Mouse (Mus musculus): Measurements from ENCODE around the gene Ly6g6c. TPM values are rescaled to one million over a fixed set of nuclear protein-coding genes. Genes with fewer than 3 reads are reported as not detected.

The Ly6g6c gene
- polyA plus RNA-seq (2012; rRNA removed), result 117 and 146 TPM in 2 replicates

- Histone ChIP-seq H3K36me3 (ENCODE audit: control insufficient read depth, insufficient read depth, low read length) (no peaks in the 10 kb centered on the region), H3K4me1 (ENCODE audit: control insufficient read depth, insufficient read depth, low read length) (peaks cover 23% of the 10 kb centered on the region), H3K27ac (ENCODE audit: control insufficient read depth, insufficient read depth, low read depth, low read length) (peak within 1 kb of the TSS; percentile 41; the same call in 1 of the 2 replicates), H3K27me3 (ENCODE audit: control insufficient read depth, insufficient read depth, low read length) (peaks cover 7% of the 10 kb centered on the region; the same call in 1 of the 2 replicates), H3K4me3 (ENCODE audit: control insufficient read depth, low read depth, low read length) (peak within 1 kb of the TSS; percentile 84)
- TF ChIP-seq CTCF (IDR thresholded peaks at IDR 0.05; ENCODE audit: control insufficient read depth, insufficient read depth, insufficient replicate concordance, low read depth, low read length) (no peak), POLR2A (IDR thresholded peaks at IDR 0.05; ENCODE audit: control insufficient read depth, low read depth, low read length) (no peak)
Measured at GRCm38 (mm10) chr17:35064951-35065947, at the start of gene Ly6g6c. Gene Ly6g6c, plus strand, starts transcription at chr17:35065388.

GRCm38 (mm10) chr17:35016376-35016775 is 48.8 kb upstream of the Ly6g6c start, which contains the start of gene Vwa7:
Gene Vwa7, plus strand, starts transcription at chr17:35016579.
- no peaks in the 10 kb centered on the region; the same call in 1 of the 2 replicates for H3K36me3 ChIP-seq (ENCODE audit: control insufficient read depth, insufficient read depth, low read length)
- peaks cover 3% of the 10 kb centered on the region for H3K4me1 ChIP-seq (ENCODE audit: control insufficient read depth, insufficient read depth, low read length)
- no peak within 1 kb of the TSS for H3K4me3 ChIP-seq (ENCODE audit: control insufficient read depth, low read depth, low read length)
- no peak within 1 kb of the TSS for H3K27ac ChIP-seq (ENCODE audit: control insufficient read depth, insufficient read depth, low read depth, low read length)
- H3K27me3 ChIP-seq (ENCODE audit: control insufficient read depth, insufficient read depth, low read length), result no peaks in the 10 kb centered on the region
- TF ChIP-seq CTCF (IDR thresholded peaks at IDR 0.05; ENCODE audit: control insufficient read depth, insufficient read depth, insufficient replicate concordance, low read depth, low read length), result no peak
- TF ChIP-seq POLR2A (IDR thresholded peaks at IDR 0.05; ENCODE audit: control insufficient read depth, low read depth, low read length), result no peak

GRCm38 (mm10) chr17:35016791-35017705 is 48.1 kb upstream of the Ly6g6c start:
- Histone ChIP-seq H3K4me3 (ENCODE audit: control insufficient read depth, low read depth, low read length) (no peak overlapping the region), H3K4me1 (ENCODE audit: control insufficient read depth, insufficient read depth, low read length) (peaks cover 5% of the 10 kb centered on the region), H3K27ac (ENCODE audit: control insufficient read depth, insufficient read depth, low read depth, low read length) (no peak overlapping the region), H3K27me3 (ENCODE audit: control insufficient read depth, insufficient read depth, low read length) (no peaks in the 10 kb centered on the region), H3K36me3 (ENCODE audit: control insufficient read depth, insufficient read depth, low read length) (no peaks in the 10 kb centered on the region)
- no peak for TF ChIP-seq POLR2A (IDR thresholded peaks at IDR 0.05; ENCODE audit: control insufficient read depth, low read depth, low read length)
- TF ChIP-seq CTCF (IDR thresholded peaks at IDR 0.05; ENCODE audit: control insufficient read depth, insufficient read depth, insufficient replicate concordance, low read depth, low read length), result no peak

- Histone ChIP-seq H3K4me3 (ENCODE audit: control insufficient read depth, low read depth, low read length) (no peak overlapping the region), H3K27me3 (ENCODE audit: control insufficient read depth, insufficient read depth, low read length) (no peaks in the 10 kb centered on the region), H3K36me3 (ENCODE audit: control insufficient read depth, insufficient read depth, low read length) (no peaks in the 10 kb centered on the region), H3K4me1 (ENCODE audit: control insufficient read depth, insufficient read depth, low read length) (peaks cover 5% of the 10 kb centered on the region), H3K27ac (ENCODE audit: control insufficient read depth, insufficient read depth, low read depth, low read length) (no peak overlapping the region)
- TF ChIP-seq POLR2A (IDR thresholded peaks at IDR 0.05; ENCODE audit: control insufficient read depth, low read depth, low read length) (no peak), CTCF (IDR thresholded peaks at IDR 0.05; ENCODE audit: control insufficient read depth, insufficient read depth, insufficient replicate concordance, low read depth, low read length) (no peak)
Measured at GRCm38 (mm10) chr17:35017706-35018030, 47.5 kb upstream of the Ly6g6c start.

- H3K27me3 ChIP-seq (ENCODE audit: control insufficient read depth, insufficient read depth, low read length), result no peaks in the 10 kb centered on the region
- peaks cover 5% of the 10 kb centered on the region for H3K4me1 ChIP-seq (ENCODE audit: control insufficient read depth, insufficient read depth, low read length)
- H3K27ac ChIP-seq (ENCODE audit: control insufficient read depth, insufficient read depth, low read depth, low read length), result no peak overlapping the region
- no peaks in the 10 kb centered on the region for H3K36me3 ChIP-seq (ENCODE audit: control insufficient read depth, insufficient read depth, low read length)
- no peak overlapping the region for H3K4me3 ChIP-seq (ENCODE audit: control insufficient read depth, low read depth, low read length)
- TF ChIP-seq CTCF (IDR thresholded peaks at IDR 0.05; ENCODE audit: control insufficient read depth, insufficient read depth, insufficient replicate concordance, low read depth, low read length) (no peak), POLR2A (IDR thresholded peaks at IDR 0.05; ENCODE audit: control insufficient read depth, low read depth, low read length) (no peak)
Measured at GRCm38 (mm10) chr17:35018171-35018570, 47.0 kb upstream of the Ly6g6c start.

GRCm38 (mm10) chr17:35019894-35020293 is 45.3 kb upstream of the Ly6g6c start:
- no peak for TF ChIP-seq CTCF (IDR thresholded peaks at IDR 0.05; ENCODE audit: control insufficient read depth, insufficient read depth, insufficient replicate concordance, low read depth, low read length)
- TF ChIP-seq POLR2A (IDR thresholded peaks at IDR 0.05; ENCODE audit: control insufficient read depth, low read depth, low read length), result no peak
- Histone ChIP-seq H3K4me3 (ENCODE audit: control insufficient read depth, low read depth, low read length) (no peak overlapping the region), H3K27me3 (ENCODE audit: control insufficient read depth, insufficient read depth, low read length) (no peaks in the 10 kb centered on the region), H3K4me1 (ENCODE audit: control insufficient read depth, insufficient read depth, low read length) (peaks cover 5% of the 10 kb centered on the region), H3K36me3 (ENCODE audit: control insufficient read depth, insufficient read depth, low read length) (no peaks in the 10 kb centered on the region), H3K27ac (ENCODE audit: control insufficient read depth, insufficient read depth, low read depth, low read length) (no peak overlapping the region)
